Mouse (Mus musculus): Measurements from ENCODE around the gene Hes1.

GRCm38 (mm10) chr16:30099124-30099523, 34.9 kb downstream of the Hes1 start:
- TF ChIP-seq POLR2A (IDR thresholded peaks at IDR 0.05; ENCODE audit: low read depth, low read length) (no peak), CTCF (IDR thresholded peaks at IDR 0.05; ENCODE audit: extremely low read depth, insufficient read length, insufficient replicate concordance, low read depth, low read length) (no peak)

All from small intestine, adult 2 months (tissue).